Mouse (Mus musculus) CH12.LX (cell line): ENCODE measurements around the gene Asb1. TPM values are rescaled to one million over a fixed set of nuclear protein-coding genes. Genes with fewer than 3 reads are reported as not detected.

ENCODE experiments used
- DNase-seq: peaks from one replicate; pipeline ENCODE4 v3.0.0-alpha.2; 2013; ENCODE audit errors: extremely low read depth
- H3K27ac ChIP-seq: 2 replicates; pipeline ENCODE4 v1.5.1; 2012; ENCODE audit warnings: low read depth, mild to moderate bottlenecking, control low read depth, moderate library complexity; ENCODE audit not compliant: insufficient read depth
- H3K27me3 ChIP-seq: replicated peaks from 2 replicates; pipeline ENCODE3; 2012; ENCODE audit warnings: inconsistent platforms
- H3K36me3 ChIP-seq, 2 experiments: replicated peaks in 1 of 2; 2 replicates each; pipeline versions ENCODE3 to v1.6.1; 2012; ENCODE audit warnings: inconsistent platforms in 1 of 2, low read length in 1 of 2, mild to moderate bottlenecking in 1 of 2, mixed read lengths in 1 of 2, moderate library complexity in 1 of 2; ENCODE audit not compliant: control insufficient read depth in 1 of 2, insufficient read depth in 1 of 2
- H3K4me1 ChIP-seq, 2 experiments: 2 replicates each; pipeline ENCODE4 v1.6.1; 2012; ENCODE audit warnings: inconsistent platforms in 1 of 2, moderate library complexity in 1 of 2; ENCODE audit not compliant: insufficient read depth in 2 of 2, control insufficient read depth in 1 of 2
- H3K4me2 ChIP-seq: 2 replicates; pipeline ENCODE4 v1.6.1; 2012; ENCODE audit warnings: low read depth, mild to moderate bottlenecking, control low read depth; ENCODE audit not compliant: poor library complexity, insufficient read depth, severe bottlenecking
- H3K4me3 ChIP-seq, 3 experiments: fragments of 150-350 bp in 1 of 3; sonication (generic) in 1 of 3; replicated peaks in 1 of 3; 2 replicates each; pipeline versions ENCODE3 to v1.5.1; 2011 to 2012; ENCODE audit warnings: low read depth in 2 of 3, low read length in 2 of 3, mild to moderate bottlenecking in 2 of 3, moderate library complexity in 2 of 3, control low read depth in 1 of 3, improper control_type of control experiment in 1 of 3, inconsistent platforms in 1 of 3, mixed read lengths in 1 of 3; ENCODE audit not compliant: poor library complexity in 1 of 3
- H3K79me2 ChIP-seq: replicated peaks from 2 replicates; pipeline ENCODE4 v1.6.1; 2012; ENCODE audit warnings: mild to moderate bottlenecking, moderate library complexity; ENCODE audit not compliant: control insufficient read depth, poor library complexity, insufficient read depth, severe bottlenecking; ENCODE audit errors: extremely low read depth
- H3K9ac ChIP-seq: 2 replicates; pipeline ENCODE4 v1.6.1; 2012; ENCODE audit warnings: low read depth, mild to moderate bottlenecking, control low read depth, moderate library complexity; ENCODE audit not compliant: insufficient read depth
- H3K9me3 ChIP-seq: replicated peaks from 2 replicates; pipeline ENCODE3; 2012; ENCODE audit warnings: low read length, inconsistent platforms, mixed read lengths
- CHD2 ChIP-seq: IDR thresholded peaks from 2 replicates; pipeline ENCODE4 v1.6.1; 2011; ENCODE audit warnings: low read length, improper control_type of control experiment
- E2F4 ChIP-seq: IDR thresholded peaks from 2 replicates; pipeline ENCODE4 v1.6.1; 2011; ENCODE audit warnings: low read depth, low read length, improper control_type of control experiment; ENCODE audit not compliant: insufficient replicate concordance
- EP300 ChIP-seq: IDR thresholded peaks from 2 replicates; pipeline ENCODE4 v1.6.1; 2011; ENCODE audit warnings: low read length, improper control_type of control experiment
- ETS1 ChIP-seq: conservative IDR thresholded peaks from 2 replicates; pipeline ENCODE4 v1.6.1; 2012; ENCODE audit warnings: low read depth, mild to moderate bottlenecking, inconsistent platforms, low read length, improper control_type of control experiment, moderate library complexity
- HCFC1 ChIP-seq: IDR thresholded peaks from 2 replicates; pipeline ENCODE4 v1.6.1; 2012; ENCODE audit warnings: low read depth, mild to moderate bottlenecking, inconsistent platforms, low read length, improper control_type of control experiment
- IRF4 ChIP-seq: IDR thresholded peaks from 2 replicates; pipeline ENCODE4 v1.6.1; 2014; ENCODE audit warnings: low read depth, mild to moderate bottlenecking, inconsistent platforms, low read length, improper control_type of control experiment
- JUND ChIP-seq: conservative IDR thresholded peaks from 2 replicates; pipeline ENCODE4 v1.6.1; 2011; ENCODE audit warnings: low read depth, low read length, improper control_type of control experiment
- KAT2A ChIP-seq: IDR thresholded peaks from 2 replicates; pipeline ENCODE4 v1.6.1; 2012; ENCODE audit warnings: low read length, improper control_type of control experiment, inconsistent platforms; ENCODE audit not compliant: insufficient replicate concordance
- MAFK ChIP-seq: IDR thresholded peaks from 2 replicates; pipeline ENCODE4 v1.6.1; 2011; ENCODE audit warnings: low read length, improper control_type of control experiment; ENCODE audit not compliant: insufficient replicate concordance
- MAX ChIP-seq: IDR thresholded peaks from 2 replicates; pipeline ENCODE4 v1.6.1; 2011; ENCODE audit warnings: low read length, improper control_type of control experiment
- MAZ ChIP-seq: IDR thresholded peaks from 2 replicates; pipeline ENCODE4 v1.6.1; 2012; ENCODE audit warnings: low read depth, mild to moderate bottlenecking, inconsistent platforms, low read length, improper control_type of control experiment, moderate library complexity
- MEF2A ChIP-seq: IDR thresholded peaks from 2 replicates; pipeline ENCODE4 v1.6.1; 2014; ENCODE audit warnings: low read depth, mild to moderate bottlenecking, inconsistent platforms, low read length, improper control_type of control experiment, borderline replicate concordance
- MYC ChIP-seq: IDR thresholded peaks from 2 replicates; pipeline ENCODE4 v1.6.1; 2011; ENCODE audit warnings: low read depth, mild to moderate bottlenecking, improper control_type of control experiment, low read length
- PAX5 ChIP-seq: IDR thresholded peaks from 2 replicates; pipeline ENCODE4 v1.6.1; 2012; ENCODE audit warnings: low read length, inconsistent platforms, mixed read lengths
- RCOR1 ChIP-seq: conservative IDR thresholded peaks from 2 replicates; pipeline ENCODE4 v1.6.1; 2012; ENCODE audit warnings: low read depth, mild to moderate bottlenecking, inconsistent platforms, low read length, improper control_type of control experiment
- TBP ChIP-seq: conservative IDR thresholded peaks from 2 replicates; pipeline ENCODE4 v1.6.1; 2011; ENCODE audit warnings: low read depth, low read length, improper control_type of control experiment
- ZKSCAN1 ChIP-seq: IDR thresholded peaks from 2 replicates; pipeline ENCODE4 v1.6.1; 2012; ENCODE audit warnings: low read depth, inconsistent platforms, low read length, improper control_type of control experiment, borderline replicate concordance
- dilution Hi-C: fragments of 300-500 bp; cut with MboI; formaldehyde crosslinking; loops from 2 replicates; pipeline ENCODE4 v1.14.3; 2020; ENCODE audit warnings: low sequenced_read_pairs; ENCODE audit not compliant: extremely low pct_unique_long_range_greater_than_20kb, extremely low pct_ligation_motif_present
- in situ Hi-C: fragments of 300-500 bp; cut with MboI; formaldehyde crosslinking; loops from 3 replicates; pipeline ENCODE4 v1.14.3; 2019; ENCODE audit warnings: low sequenced_read_pairs, low pct_ligation_motif_present, low pct_unique_long_range_greater_than_20kb, mixed read lengths
- polyA plus RNA-seq: library from polyadenylated mRNA; unstranded; fragments of >175 nt; gene quantifications from 2 replicates; pipeline ENCODE4 v1.2.1, GENCODE M21; 2012; ENCODE audit warnings: low read depth; ENCODE audit not compliant: insufficient read length
- total RNA-seq, 2 experiments: library from RNA; depleted of rRNA; stranded (reverse); fragments of 300-350 nt in 1 of 2; fragments of >200 nt in 1 of 2; gene quantifications; 2 replicates each; pipeline ENCODE4 v1.2.3; 2012 to 2014

Asb1 gene
- total and polyA plus RNA-seq, 3 experiments = 6.1 to 9.5 (median 6.4) TPM

DNA sequence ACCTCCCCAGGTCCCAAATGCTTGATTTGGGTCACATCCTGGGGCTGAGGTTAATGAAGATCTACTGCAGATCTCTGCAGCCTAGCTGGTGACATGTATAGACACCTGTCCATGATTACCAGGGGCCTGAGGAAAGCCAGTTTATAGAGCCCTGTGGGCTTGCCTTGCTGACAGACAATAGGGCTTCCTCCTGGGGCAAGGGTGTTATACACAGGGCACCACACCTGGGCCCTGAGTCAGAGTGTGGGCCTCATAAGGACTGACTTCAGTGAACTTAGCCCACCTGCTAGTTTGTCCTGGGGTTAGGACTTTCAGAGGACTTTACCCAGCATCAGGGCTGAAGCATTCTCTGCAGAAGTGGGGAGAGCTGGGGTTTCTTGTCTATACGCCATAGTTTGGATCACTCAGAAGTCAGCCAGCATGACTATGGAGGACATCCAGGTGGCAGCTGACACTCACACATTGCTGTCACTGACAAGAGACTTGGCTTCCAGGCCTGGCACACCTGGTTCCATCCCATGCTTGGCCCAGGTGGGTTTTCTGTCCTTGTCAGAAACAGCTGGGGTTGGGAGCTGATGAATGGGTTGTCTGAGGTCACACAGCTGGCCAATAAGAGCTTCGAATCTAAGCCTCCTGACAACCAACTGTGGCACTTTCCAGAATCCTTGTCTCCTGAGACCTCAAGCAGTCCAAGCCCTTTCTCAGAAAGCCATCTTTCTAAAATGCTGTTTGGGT lies 61.2 kb downstream of the Asb1 start:
- no peak overlapping the region for H3K27ac ChIP-seq
- H3K36me3 ChIP-seq = no peaks in the 10 kb centered on the region
- TF ChIP-seq MAFK (no peak), CHD2 (no peak), MAZ (no peak), PAX5 (no peak), ZKSCAN1 (no peak), E2F4 (no peak), ETS1 (no peak)
- TF ChIP-seq, all 38 proteins: peak for 0
- Histone ChIP-seq H3K9ac (no peak overlapping the region), H3K4me1 (no peaks in the 10 kb centered on the region), H3K27me3 (peaks cover 91% of the 10 kb centered on the region), H3K4me2 (no peak overlapping the region), H3K79me2 (no peaks in the 10 kb centered on the region), H3K9me3 (no peaks in the 10 kb centered on the region), H3K4me3 (no peak overlapping the region)
- DNase-seq = no peak
- dilution Hi-C loops (no loop called here), in situ Hi-C loops (no loop called here)

- DNase-seq = no peak
- no peak for TF ChIP-seq ZKSCAN1
- no peak for TF ChIP-seq EP300
- no peak for TF ChIP-seq HCFC1
- TF ChIP-seq PAX5 = no peak
- TF ChIP-seq MAZ = no peak
- no peak for TF ChIP-seq TBP
- no peak for TF ChIP-seq KAT2A
- TF ChIP-seq MYC = no peak
- Histone ChIP-seq H3K9me3 (no peaks in the 10 kb centered on the region), H3K9ac (no peak overlapping the region), H3K4me2 (no peak overlapping the region), H3K36me3 (no peaks in the 10 kb centered on the region), H3K27me3 (peaks cover 92% of the 10 kb centered on the region), H3K4me3 (no peak overlapping the region), H3K79me2 (no peaks in the 10 kb centered on the region), H3K27ac (no peak overlapping the region), H3K4me1 (no peaks in the 10 kb centered on the region)
- in situ Hi-C loops = no loop called here
- dilution Hi-C loops = no loop called here
These were observed 65.3 kb downstream of the Asb1 start for GRCm38 (mm10) chr1:91605632-91606031.

- Histone ChIP-seq H3K4me1 (no peaks in the 10 kb centered on the region), H3K4me2 (no peak overlapping the region), H3K9me3 (no peaks in the 10 kb centered on the region), H3K9ac (no peak overlapping the region), H3K27me3 (peaks cover 92% of the 10 kb centered on the region), H3K27ac (no peak overlapping the region), H3K79me2 (no peaks in the 10 kb centered on the region), H3K4me3 (no peak overlapping the region), H3K36me3 (no peaks in the 10 kb centered on the region)
- in situ Hi-C loops (no loop called here), dilution Hi-C loops (no loop called here)
- no peak for DNase-seq
- no peak for TF ChIP-seq JUND
- TF ChIP-seq MAX = no peak
- no peak for TF ChIP-seq ZKSCAN1
- no peak for TF ChIP-seq HCFC1
- TF ChIP-seq IRF4 = no peak
- no peak for TF ChIP-seq RCOR1
- TF ChIP-seq TBP = no peak
- TF ChIP-seq MEF2A = no peak
These were observed 66.4 kb downstream of the Asb1 start for GRCm38 (mm10) chr1:91606701-91607100.
